Mouse (Mus musculus) stomach, postnatal 0 days (tissue): ENCODE measurements around the gene Mblac2.

Experiments
- CTCF ChIP-seq: IDR thresholded peaks from 2 replicates; pipeline ENCODE4 v1.5.1; 2016; ENCODE audit warnings: antibody characterized with exemption, low read depth, mild to moderate bottlenecking, moderate library complexity
- EP300 ChIP-seq: optimal IDR thresholded peaks from 2 replicates; pipeline ENCODE3; 2016; ENCODE audit warnings: antibody characterized with exemption

DNA sequence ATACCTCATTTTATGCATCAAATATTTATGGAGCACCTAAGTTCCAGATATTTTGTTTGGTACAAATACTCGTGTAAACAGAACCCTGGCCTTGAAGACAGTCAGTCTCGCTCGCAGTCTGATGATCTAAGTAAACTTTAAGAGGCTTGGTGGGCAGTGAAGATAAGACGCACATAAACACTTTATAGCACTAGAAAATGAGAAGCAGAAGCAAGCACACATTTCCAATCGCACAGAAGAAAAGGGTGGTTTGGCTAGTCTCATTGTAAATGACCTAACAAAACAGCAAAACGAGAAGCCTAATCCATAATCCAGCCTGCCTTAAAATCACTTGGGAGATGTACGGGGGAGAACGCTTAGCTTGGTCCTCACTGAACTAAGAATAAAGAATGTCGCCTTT lies 71.3 kb downstream of the Mblac2 start:
- TF ChIP-seq CTCF = no peak
- TF ChIP-seq EP300 = no peak
